Mouse (Mus musculus): Measurements from ENCODE around the gene Lrsam1.

- TF ChIP-seq CTCF (IDR thresholded peaks at IDR 0.05; ENCODE audit: low read depth, low read length) (no peak), POLR2AphosphoS5 (IDR thresholded peaks at IDR 0.05; ENCODE audit: insufficient replicate concordance, low read depth, low read length) (no peak), GATA1 (IDR thresholded peaks at IDR 0.05; ENCODE audit: borderline replicate concordance, low read length) (no peak)
Measured at GRCm38 (mm10) chr2:32940483-32940882, 20.9 kb downstream of the Lrsam1 start.
